Mouse (Mus musculus): ENCODE measurements around the gene Cnnm4. TPM values are rescaled to one million over a fixed set of nuclear protein-coding genes. Genes with fewer than 3 reads are reported as not detected.

Cnnm4 gene
- polyA plus RNA-seq, 1 experiment: 15.3 TPM

- TF ChIP-seq POLR2A (IDR thresholded peaks at IDR 0.05; ENCODE audit: control insufficient read depth, extremely low read depth, insufficient read depth, low read length, poor library complexity): no peak
- TF ChIP-seq CTCF (IDR thresholded peaks at IDR 0.05; ENCODE audit: borderline replicate concordance, control insufficient read depth, extremely low read depth, insufficient read depth, low read length, poor library complexity): no peak
- H3K4me1 ChIP-seq (replicated peaks; ENCODE audit: control insufficient read depth, insufficient read depth, low read length): peaks cover 5% of the 10 kb centered on the region
- 92% methylated on average over 9 of the region's 9 CpGs for WGBS
- H3K36me3 ChIP-seq (ENCODE audit: control insufficient read depth, insufficient read depth, low read length): no peaks in the 10 kb centered on the region
- no peaks in the 10 kb centered on the region for H3K27me3 ChIP-seq (ENCODE audit: control insufficient read depth, insufficient read depth, low read length)
- DNase-seq: no peak
- no peak overlapping the region for H3K27ac ChIP-seq (ENCODE audit: control insufficient read depth, insufficient read depth, low read length)
- H3K4me3 ChIP-seq (ENCODE audit: control insufficient read depth, insufficient read depth, low read length): no peak overlapping the region
These were observed 76.7 kb downstream of the Cnnm4 start for GRCm38 (mm10) chr1:36547981-36548598.

- H3K27ac ChIP-seq (ENCODE audit: control insufficient read depth, insufficient read depth, low read length): no peak overlapping the region
These were observed 77.4 kb downstream of the Cnnm4 start for GRCm38 (mm10) chr1:36548771-36549170.

GRCm38 (mm10) chr1:36549491-36549890 is 78.1 kb downstream of the Cnnm4 start:
- H3K36me3 ChIP-seq (ENCODE audit: control insufficient read depth, insufficient read depth, low read length): no peaks in the 10 kb centered on the region
- DNase-seq: no peak
- TF ChIP-seq CTCF (IDR thresholded peaks at IDR 0.05; ENCODE audit: borderline replicate concordance, control insufficient read depth, extremely low read depth, insufficient read depth, low read length, poor library complexity) (no peak), POLR2A (IDR thresholded peaks at IDR 0.05; ENCODE audit: control insufficient read depth, extremely low read depth, insufficient read depth, low read length, poor library complexity) (no peak)
- H3K27me3 ChIP-seq (ENCODE audit: control insufficient read depth, insufficient read depth, low read length): no peaks in the 10 kb centered on the region
- H3K27ac ChIP-seq (ENCODE audit: control insufficient read depth, insufficient read depth, low read length): no peak overlapping the region
- H3K4me1 ChIP-seq (replicated peaks; ENCODE audit: control insufficient read depth, insufficient read depth, low read length): peaks cover 5% of the 10 kb centered on the region
- 97% methylated on average over 18 of the region's 18 CpGs for WGBS
- no peak overlapping the region for H3K4me3 ChIP-seq (ENCODE audit: control insufficient read depth, insufficient read depth, low read length)

More at GRCm38 (mm10) chr1:36548771-36549170, 77.4 kb downstream of the Cnnm4 start:
- H3K27me3 ChIP-seq (ENCODE audit: control insufficient read depth, insufficient read depth, low read length): no peaks in the 10 kb centered on the region
- 89% methylated on average over 8 of the region's 8 CpGs for WGBS
- no peaks in the 10 kb centered on the region for H3K36me3 ChIP-seq (ENCODE audit: control insufficient read depth, insufficient read depth, low read length)
- TF ChIP-seq CTCF (IDR thresholded peaks at IDR 0.05; ENCODE audit: borderline replicate concordance, control insufficient read depth, extremely low read depth, insufficient read depth, low read length, poor library complexity): no peak
- no peak for TF ChIP-seq POLR2A (IDR thresholded peaks at IDR 0.05; ENCODE audit: control insufficient read depth, extremely low read depth, insufficient read depth, low read length, poor library complexity)
- H3K4me1 ChIP-seq (replicated peaks; ENCODE audit: control insufficient read depth, insufficient read depth, low read length): peaks cover 5% of the 10 kb centered on the region
- DNase-seq: no peak
- no peak overlapping the region for H3K4me3 ChIP-seq (ENCODE audit: control insufficient read depth, insufficient read depth, low read length)

GRCm38 (mm10) chr1:36550075-36550863 is 78.8 kb downstream of the Cnnm4 start:
- DNase-seq: no peak
- no peaks in the 10 kb centered on the region for H3K36me3 ChIP-seq (ENCODE audit: control insufficient read depth, insufficient read depth, low read length)
- H3K27me3 ChIP-seq (ENCODE audit: control insufficient read depth, insufficient read depth, low read length): no peaks in the 10 kb centered on the region
- H3K4me1 ChIP-seq (replicated peaks; ENCODE audit: control insufficient read depth, insufficient read depth, low read length): peaks cover 5% of the 10 kb centered on the region
- H3K27ac ChIP-seq (ENCODE audit: control insufficient read depth, insufficient read depth, low read length): no peak overlapping the region
- H3K4me3 ChIP-seq (ENCODE audit: control insufficient read depth, insufficient read depth, low read length): no peak overlapping the region
- WGBS: 95% methylated on average over 20 of the region's 20 CpGs
- TF ChIP-seq CTCF (IDR thresholded peaks at IDR 0.05; ENCODE audit: borderline replicate concordance, control insufficient read depth, extremely low read depth, insufficient read depth, low read length, poor library complexity) (no peak), POLR2A (IDR thresholded peaks at IDR 0.05; ENCODE audit: control insufficient read depth, extremely low read depth, insufficient read depth, low read length, poor library complexity) (no peak)

GRCm38 (mm10) chr1:36551904-36552303 is 80.5 kb downstream of the Cnnm4 start:
- TF ChIP-seq POLR2A (IDR thresholded peaks at IDR 0.05; ENCODE audit: control insufficient read depth, extremely low read depth, insufficient read depth, low read length, poor library complexity) (no peak), CTCF (IDR thresholded peaks at IDR 0.05; ENCODE audit: borderline replicate concordance, control insufficient read depth, extremely low read depth, insufficient read depth, low read length, poor library complexity) (no peak)
- DNase-seq: no peak
- H3K27me3 ChIP-seq (ENCODE audit: control insufficient read depth, insufficient read depth, low read length): no peaks in the 10 kb centered on the region
- H3K27ac ChIP-seq (ENCODE audit: control insufficient read depth, insufficient read depth, low read length): no peak overlapping the region
- no peak overlapping the region for H3K4me3 ChIP-seq (ENCODE audit: control insufficient read depth, insufficient read depth, low read length)
- no peaks in the 10 kb centered on the region for H3K36me3 ChIP-seq (ENCODE audit: control insufficient read depth, insufficient read depth, low read length)
- peaks cover 15% of the 10 kb centered on the region for H3K4me1 ChIP-seq (replicated peaks; ENCODE audit: control insufficient read depth, insufficient read depth, low read length)
- WGBS: 92% methylated on average over 17 of the region's 17 CpGs

GRCm38 (mm10) chr1:36552506-36552905 is 81.1 kb downstream of the Cnnm4 start:
- Histone ChIP-seq H3K4me3 (ENCODE audit: control insufficient read depth, insufficient read depth, low read length) (no peak overlapping the region), H3K27me3 (ENCODE audit: control insufficient read depth, insufficient read depth, low read length) (no peaks in the 10 kb centered on the region; the same call in 1 of the 2 replicates), H3K36me3 (ENCODE audit: control insufficient read depth, insufficient read depth, low read length) (no peaks in the 10 kb centered on the region), H3K4me1 (replicated peaks; ENCODE audit: control insufficient read depth, insufficient read depth, low read length) (peaks cover 20% of the 10 kb centered on the region), H3K27ac (ENCODE audit: control insufficient read depth, insufficient read depth, low read length) (no peak overlapping the region)
- no peak for TF ChIP-seq POLR2A (IDR thresholded peaks at IDR 0.05; ENCODE audit: control insufficient read depth, extremely low read depth, insufficient read depth, low read length, poor library complexity)
- TF ChIP-seq CTCF (IDR thresholded peaks at IDR 0.05; ENCODE audit: borderline replicate concordance, control insufficient read depth, extremely low read depth, insufficient read depth, low read length, poor library complexity): no peak
- no peak for DNase-seq
- 83% methylated on average over 16 of the region's 16 CpGs for WGBS
